9 mouse cellular contexts compared by ENCODE assay signal in genomic region chr1:154204652-154205573, GRCm38 (mm10). TPM values are rescaled to one million over a fixed set of nuclear protein-coding genes. Genes with fewer than 3 reads are reported as not detected.
DNase-seq lines count a peak whose midpoint lies in the region; ATAC-seq and TF ChIP-seq lines count a peak whose summit lies in the region.
"Had no signal": no experiment of that assay in that cellular context is flagged by ENCODE, and none has a peak within 500 bp of the region (broad histone marks: within the 10 kb centered on the region; RNA-seq: fewer than 3 reads in every experiment).

No protein-coding gene starts in this region.

- no peaks in the 10 kb centered on the region for H3K9me3 ChIP-seq in lung, postnatal 0 days (ENCODE audit: low read length)
- no peaks in the 10 kb centered on the region for H3K9me3 ChIP-seq in hindbrain, postnatal 0 days (ENCODE audit: low read length)
- H3K9me3 ChIP-seq in midbrain, embryonic 14.5 days (ENCODE audit: control insufficient read depth, low read length) = no peaks in the 10 kb centered on the region

- no peak for TF ChIP-seq CTCF in lung, postnatal 0 days (IDR thresholded peaks at IDR 0.05)
- TF ChIP-seq CTCF in lung, adult 2 months (IDR thresholded peaks at IDR 0.05; ENCODE audit: insufficient read depth, low read length) = no peak
- peak; percentile 40 for TF ChIP-seq CTCF in hindbrain, postnatal 0 days (IDR thresholded peaks at IDR 0.05; ENCODE audit: low read depth)

- peaks cover 19% of the 10 kb centered on the region for H3K27me3 ChIP-seq in lung, postnatal 0 days (replicated peaks; ENCODE audit: insufficient read depth, low read length)
- H3K27me3 ChIP-seq in hindbrain, postnatal 0 days (ENCODE audit: insufficient read depth, low read length) = peaks cover 11% of the 10 kb centered on the region; the same call in 1 of the 2 replicates
- peaks cover 27% of the 10 kb centered on the region for H3K27me3 ChIP-seq in midbrain, embryonic 14.5 days (ENCODE audit: control insufficient read depth, insufficient read depth, low read length)

- H3K4me3 ChIP-seq in lung, postnatal 0 days (ENCODE audit: low read depth, low read length) = no peak overlapping the region; the same call in 1 of the 2 replicates
- H3K4me3 ChIP-seq in lung, adult 2 months (replicated peaks; ENCODE audit: extremely low read depth, low read depth, low read length) = no peak overlapping the region
- peak overlapping the region; percentile 30 for H3K4me3 ChIP-seq in hindbrain, postnatal 0 days (ENCODE audit: low read length)
- H3K4me3 ChIP-seq in midbrain, embryonic 14.5 days (replicated peaks; ENCODE audit: low read depth, low read length) = peak overlapping the region; percentile 35

- no peak overlapping the region for H3K9ac ChIP-seq in lung, postnatal 0 days (replicated peaks; ENCODE audit: low read depth)
- H3K9ac ChIP-seq in hindbrain, postnatal 0 days (replicated peaks; ENCODE audit: low read length) = peak overlapping the region; percentile 14
- H3K9ac ChIP-seq in midbrain, embryonic 14.5 days (replicated peaks; ENCODE audit: low read length) = peak overlapping the region; percentile 50

- peak; percentile 41 for ATAC-seq in lung, postnatal 0 days
- peak; percentile 63 for ATAC-seq in hindbrain, postnatal 0 days
- peak; percentile 46; the same call in 1 of the 2 replicates for ATAC-seq in midbrain, embryonic 14.5 days (ENCODE audit: low FRiP score, low TSS enrichment)

- DNase-seq in cerebellum, postnatal 10 days = peak; percentile 69 to 76
- no peak for DNase-seq in cerebellum, adult 8-10 months
- DNase-seq in lung, postnatal 0 days (ENCODE audit: low spot score) = no peak
- DNase-seq in lung, adult 2 months = no peak
- peak; percentile 50 for DNase-seq in hindbrain, postnatal 0 days (ENCODE audit: low spot score)
- DNase-seq in midbrain, embryonic 14.5 days = peak; percentile 62
- DNase-seq in yolk sac, embryonic 10.5 days (ENCODE audit: low spot score) = no peak
- no peak for DNase-seq in testis, postnatal 10 days (ENCODE audit: low spot score)

- H3K4me2 ChIP-seq in lung, postnatal 0 days (replicated peaks; ENCODE audit: low read depth, low read length) = peak overlapping the region; percentile 42; the same call in 1 of the 2 replicates
- peak overlapping the region; percentile 58 for H3K4me2 ChIP-seq in hindbrain, postnatal 0 days (ENCODE audit: low read depth, low read length)
- peak overlapping the region; percentile 67 for H3K4me2 ChIP-seq in midbrain, embryonic 14.5 days (ENCODE audit: low read length)

- no peak overlapping the region for H3K27ac ChIP-seq in lung, postnatal 0 days (ENCODE audit: low read length)
- no peak overlapping the region for H3K27ac ChIP-seq in hindbrain, postnatal 0 days
- H3K27ac ChIP-seq in midbrain, embryonic 14.5 days (replicated peaks; ENCODE audit: low read depth, low read length) = no peak overlapping the region

- WGBS in lung, postnatal 0 days = 10% methylated on average over 66 of the region's 66 CpGs
- whole genome bisulfite sequencing in lung, adult 2 months = 13% methylated on average over 66 of the region's 66 CpGs
- 12% methylated on average over 66 of the region's 66 CpGs for WGBS in hindbrain, postnatal 0 days
- 10% methylated on average over 66 of the region's 66 CpGs for WGBS in midbrain, embryonic 14.5 days

- no peaks in the 10 kb centered on the region for H3K36me3 ChIP-seq in lung, postnatal 0 days (ENCODE audit: insufficient read depth, low read length)
- no peaks in the 10 kb centered on the region for H3K36me3 ChIP-seq in hindbrain, postnatal 0 days (ENCODE audit: insufficient read depth, low read length)
- H3K36me3 ChIP-seq in midbrain, embryonic 14.5 days (ENCODE audit: control insufficient read depth, insufficient read depth, low read length) = no peaks in the 10 kb centered on the region

- TF ChIP-seq POLR2A in lung, adult 2 months (IDR thresholded peaks at IDR 0.05; ENCODE audit: borderline replicate concordance, extremely low read depth, low read depth, low read length) = no peak

- no peaks in the 10 kb centered on the region for H3K4me1 ChIP-seq in lung, postnatal 0 days (ENCODE audit: insufficient read depth, low read depth, low read length)
- H3K4me1 ChIP-seq in lung, adult 2 months (ENCODE audit: control insufficient read depth, insufficient read depth, low read length) = peaks cover 5% of the 10 kb centered on the region; the same call in 1 of the 2 replicates
- H3K4me1 ChIP-seq in hindbrain, postnatal 0 days (ENCODE audit: insufficient read depth, low read length) = 0 out of 2 replicates have a peak, but pooled peaks cover 4% of the 10 kb centered on the region
- H3K4me1 ChIP-seq in midbrain, embryonic 14.5 days (ENCODE audit: control insufficient read depth, insufficient read depth, low read length) = 0 out of 2 replicates have a peak, but pooled peaks cover 3% of the 10 kb centered on the region

- no peak for TF ChIP-seq EP300 in lung, postnatal 0 days (IDR thresholded peaks at IDR 0.05)

RNA-seq across cellular contexts. Expression of gene Zfp648, which starts 3.9 kb away (rescaled TPM):
- not detected in 2 replicates for polyA plus RNA-seq in lung, postnatal 0 days (2015; fragmentation: Nextera tagmentation; extraction: Ambion mirVana)
- 0.06 TPM in 1 of 2 replicates, not detected in the other for polyA plus RNA-seq in lung, adult 2 months (2012; rRNA removed)
- 1.4 and 2.0 TPM in 2 replicates for total RNA-seq in hindbrain, postnatal 0 days (2014; rRNA removed)
- polyA plus RNA-seq in hindbrain, postnatal 0 days (2015; fragmentation: Nextera tagmentation; extraction: Ambion mirVana) = 0.88 and 1.2 TPM in 2 replicates
- polyA plus RNA-seq in midbrain, embryonic 14.5 days (2014; fragmentation: Nextera tagmentation; extraction: Ambion mirVana) = 0.23 and 0.36 TPM in 2 replicates
- polyA plus RNA-seq: C2C12 had no signal

Comparison
In these comparisons a context has a peak if more than half of its experiments do, and no peak if none do; other contexts are left out.
1. DNase-seq: peak in cerebellum, postnatal 10 days (2 of 2), hindbrain, postnatal 0 days (single experiment) and midbrain, embryonic 14.5 days (single experiment); none in cerebellum, adult 8-10 months (single experiment), lung, postnatal 0 days (single experiment), lung, adult 2 months (single experiment), yolk sac, embryonic 10.5 days (single experiment) and testis, postnatal 10 days (single experiment).
2. H3K4me3 ChIP-seq: peak in hindbrain, postnatal 0 days (single experiment) and midbrain, embryonic 14.5 days (single experiment); none in lung, postnatal 0 days (single experiment) and lung, adult 2 months (single experiment).
3. Peak in every context shown above with its lines, with median percentiles within 50 percentile points of each other: ATAC-seq and H3K4me2 ChIP-seq.